ENCODE assay signal across 29 mouse cellular contexts in the genomic region with DNA sequence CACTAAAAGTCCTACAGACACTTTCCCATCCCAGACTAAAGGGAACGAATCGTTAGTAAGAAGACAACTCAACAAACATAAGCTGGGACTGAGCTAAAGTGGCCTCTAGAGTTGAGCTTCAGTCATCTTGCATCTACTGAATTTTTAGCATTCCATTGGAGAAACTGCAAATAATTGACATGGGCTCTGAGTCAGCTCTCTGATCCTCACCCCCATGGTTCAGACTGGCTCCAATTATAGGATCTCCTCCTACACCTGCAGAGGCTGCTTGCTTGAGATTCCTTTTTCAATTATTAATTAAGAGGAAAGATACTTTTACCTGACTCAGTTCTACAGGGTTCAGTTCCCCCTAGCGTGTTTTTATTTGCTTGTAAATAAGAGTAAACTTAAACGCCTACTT.
DNase-seq lines count a peak whose midpoint lies in the region; ATAC-seq and TF ChIP-seq lines count a peak whose summit lies in the region.
"Had no signal": no experiment of that assay in that cellular context is flagged by ENCODE, and none has a peak within 500 bp of the region (broad histone marks: within the 10 kb centered on the region; RNA-seq: fewer than 3 reads in every experiment).

No protein-coding gene starts in this region.

- WGBS in midbrain, embryonic 15.5 days, result 83% methylated on average over 4 of the region's 4 CpGs
- 80% methylated on average over 4 of the region's 4 CpGs for WGBS in midbrain, embryonic 13.5 days
- WGBS in hindbrain, embryonic 14.5 days, result 88% methylated on average over 4 of the region's 4 CpGs

- H3K27ac ChIP-seq in layer of hippocampus, adult 2 months, result peak overlapping the region; percentile 23; the same call in 1 of the 2 replicates
- no peak overlapping the region for H3K27ac ChIP-seq in midbrain, embryonic 15.5 days
- H3K27ac ChIP-seq in midbrain, embryonic 13.5 days, result no peak overlapping the region
- H3K27ac ChIP-seq in hindbrain, embryonic 14.5 days, result no peak overlapping the region
- H3K27ac ChIP-seq: forebrain, embryonic 13.5 days; heart, embryonic 10.5 days; heart, embryonic 15.5 days; hindbrain, embryonic 13.5 days; limb, embryonic 13.5 days; macrophage; neural tube, embryonic 15.5 days had no signal

- no peaks in the 10 kb centered on the region; the same call in 1 of the 2 replicates for H3K4me1 ChIP-seq in midbrain, embryonic 15.5 days
- H3K4me1 ChIP-seq in midbrain, embryonic 13.5 days (replicated peaks), result no peaks in the 10 kb centered on the region
- H3K4me1 ChIP-seq in hindbrain, embryonic 14.5 days (replicated peaks; ENCODE audit: control insufficient read depth, insufficient read depth, low read length), result no peaks in the 10 kb centered on the region; the same call in 1 of the 2 replicates
- H3K4me1 ChIP-seq: heart, embryonic 15.5 days; hindbrain, embryonic 13.5 days; neural tube, embryonic 15.5 days had no signal

- ATAC-seq in midbrain, embryonic 15.5 days (replicated peaks), result 0 out of 2 replicates have a peak, but pooled peaks have one; percentile 50
- ATAC-seq in midbrain, embryonic 13.5 days, result no peak
- no peak for ATAC-seq in frontal cortex, adult (ENCODE audit: low TSS enrichment)
- no peak for ATAC-seq in hindbrain, embryonic 14.5 days (ENCODE audit: low FRiP score)
- ATAC-seq: forebrain, embryonic 13.5 days; intestine, postnatal 0 days; liver, postnatal 0 days; lung, postnatal 0 days had no signal

- H3K36me3 ChIP-seq in midbrain, embryonic 15.5 days (replicated peaks), result no peaks in the 10 kb centered on the region
- no peaks in the 10 kb centered on the region for H3K36me3 ChIP-seq in midbrain, embryonic 13.5 days
- no peaks in the 10 kb centered on the region for H3K36me3 ChIP-seq in hindbrain, embryonic 14.5 days (replicated peaks; ENCODE audit: control insufficient read depth, insufficient read depth)
- H3K36me3 ChIP-seq: heart, embryonic 10.5 days; heart, embryonic 15.5 days; hindbrain, embryonic 13.5 days; limb, embryonic 13.5 days; neural tube, embryonic 15.5 days had no signal

- no peak overlapping the region for H3K4me2 ChIP-seq in midbrain, embryonic 15.5 days
- no peak overlapping the region for H3K4me2 ChIP-seq in midbrain, embryonic 13.5 days (replicated peaks)
- no peak overlapping the region for H3K4me2 ChIP-seq in hindbrain, embryonic 14.5 days (replicated peaks)
- H3K4me2 ChIP-seq: forebrain, embryonic 13.5 days; heart, embryonic 15.5 days; hindbrain, embryonic 13.5 days; limb, embryonic 13.5 days; liver, embryonic 11.5 days; neural tube, embryonic 15.5 days had no signal

- no peak overlapping the region for H3K4me3 ChIP-seq in layer of hippocampus, adult 2 months
- no peak overlapping the region for H3K4me3 ChIP-seq in midbrain, embryonic 15.5 days
- no peak overlapping the region for H3K4me3 ChIP-seq in midbrain, embryonic 13.5 days (replicated peaks)
- H3K4me3 ChIP-seq in hindbrain, embryonic 14.5 days (replicated peaks; ENCODE audit: low read length), result no peak overlapping the region
- H3K4me3 ChIP-seq: forebrain, embryonic 13.5 days; heart, embryonic 10.5 days; heart, embryonic 15.5 days; hindbrain, embryonic 13.5 days; limb, embryonic 13.5 days; neural tube, embryonic 15.5 days had no signal

- no peak for DNase-seq in layer of hippocampus, adult 2 months (ENCODE audit: low spot score in 2 of 2)
- no peak for DNase-seq in layer of hippocampus, postnatal 14 days (ENCODE audit: low spot score in 2 of 2)
- DNase-seq in kidney, adult 9 months, result peak; percentile 72
- DNase-seq in kidney, postnatal 14 days, result peak; percentile 30
- DNase-seq in hindbrain, embryonic 14.5 days (ENCODE audit: low spot score), result no peak
- DNase-seq: adrenal gland, adult 8-10 months; cerebellum, adult 8-10 months; cerebellum, postnatal 25 days; gastrocnemius, postnatal 25 days; heart, adult 11 months; heart, postnatal 36 days; liver, postnatal 0 days; midbrain, embryonic 14.5 days; retina, postnatal 1 day; spleen, adult 18-20 months; thymus, postnatal 25 days had no signal

- H3K9ac ChIP-seq in midbrain, embryonic 15.5 days, result no peak overlapping the region
- H3K9ac ChIP-seq in midbrain, embryonic 13.5 days (replicated peaks), result no peak overlapping the region
- H3K9ac ChIP-seq in hindbrain, embryonic 14.5 days, result no peak overlapping the region
- H3K9ac ChIP-seq: forebrain, embryonic 13.5 days; heart, embryonic 15.5 days; hindbrain, embryonic 13.5 days; limb, embryonic 13.5 days; liver, postnatal 0 days; neural tube, embryonic 15.5 days had no signal

- H3K27me3 ChIP-seq in midbrain, embryonic 15.5 days (replicated peaks), result no peaks in the 10 kb centered on the region
- no peaks in the 10 kb centered on the region for H3K27me3 ChIP-seq in midbrain, embryonic 13.5 days
- H3K27me3 ChIP-seq in hindbrain, embryonic 14.5 days (ENCODE audit: control insufficient read depth, insufficient read depth, low read length), result no peaks in the 10 kb centered on the region
- H3K27me3 ChIP-seq: forebrain, embryonic 13.5 days; heart, embryonic 15.5 days; hindbrain, embryonic 13.5 days; limb, embryonic 13.5 days; neural tube, embryonic 15.5 days had no signal

- no peaks in the 10 kb centered on the region for H3K9me3 ChIP-seq in midbrain, embryonic 15.5 days
- H3K9me3 ChIP-seq in midbrain, embryonic 13.5 days, result no peaks in the 10 kb centered on the region
- H3K9me3 ChIP-seq in hindbrain, embryonic 14.5 days (ENCODE audit: control insufficient read depth, low read length), result no peaks in the 10 kb centered on the region
- H3K9me3 ChIP-seq: forebrain, embryonic 13.5 days; heart, embryonic 10.5 days; heart, embryonic 15.5 days; hindbrain, embryonic 13.5 days; limb, embryonic 13.5 days; neural tube, embryonic 15.5 days had no signal

- no peak for TF ChIP-seq CTCF in layer of hippocampus, adult 2 months (conservative IDR thresholded peaks at IDR 0.05)

Comparison
In these comparisons a context has a peak if more than half of its experiments do, and no peak if none do; other contexts are left out.
1. DNase-seq: peak in kidney, adult 9 months (single experiment) and kidney, postnatal 14 days (single experiment); none in layer of hippocampus, adult 2 months (0 of 2), layer of hippocampus, postnatal 14 days (0 of 2) and hindbrain, embryonic 14.5 days (single experiment).